Mouse (Mus musculus): ENCODE data around the gene Fyn.

The Fyn gene

GRCm38 (mm10) chr10:39540012-39540647 lies 171.5 kb downstream of the Fyn start:
- DNase-seq (ENCODE audit: low read depth) = no peak

- no peak for DNase-seq (ENCODE audit: low read depth)
Observed at GRCm38 (mm10) chr10:39540995-39541394, 172.3 kb downstream of the Fyn start.

GRCm38 (mm10) chr10:39541451-39541874 lies 172.8 kb downstream of the Fyn start:
- no peak for DNase-seq (ENCODE audit: low read depth)

GRCm38 (mm10) chr10:39541951-39542521 lies 173.4 kb downstream of the Fyn start:
- no peak for DNase-seq (ENCODE audit: low read depth)

GRCm38 (mm10) chr10:39542535-39543257 lies 174.0 kb downstream of the Fyn start:
- DNase-seq (ENCODE audit: low read depth) = no peak

GRCm38 (mm10) chr10:39543258-39543770 lies 174.7 kb downstream of the Fyn start:
- no peak for DNase-seq (ENCODE audit: low read depth)

GRCm38 (mm10) chr10:39547369-39548074 lies 178.9 kb downstream of the Fyn start:
- no peak for DNase-seq (ENCODE audit: low read depth)

GRCm38 (mm10) chr10:39550791-39551190 lies 182.1 kb downstream of the Fyn start:
- DNase-seq (ENCODE audit: low read depth) = no peak

GRCm38 (mm10) chr10:39551637-39552185 lies 183.1 kb downstream of the Fyn start:
- DNase-seq (ENCODE audit: low read depth) = no peak

- DNase-seq (ENCODE audit: low read depth) = no peak
Observed at GRCm38 (mm10) chr10:39552351-39552814, 183.7 kb downstream of the Fyn start.

- DNase-seq (ENCODE audit: low read depth) = no peak
Observed at GRCm38 (mm10) chr10:39552903-39553302, 184.2 kb downstream of the Fyn start.

- DNase-seq (ENCODE audit: low read depth) = no peak
Observed at GRCm38 (mm10) chr10:39555289-39555715, 186.6 kb downstream of the Fyn start.

GRCm38 (mm10) chr10:39555740-39556139 lies 187.1 kb downstream of the Fyn start:
- no peak for DNase-seq (ENCODE audit: low read depth)

GRCm38 (mm10) chr10:39557360-39557759 lies 188.7 kb downstream of the Fyn start:
- no peak for DNase-seq (ENCODE audit: low read depth)

- no peak for DNase-seq (ENCODE audit: low read depth)
Observed at GRCm38 (mm10) chr10:39557851-39558250, 189.2 kb downstream of the Fyn start.

- no peak for DNase-seq (ENCODE audit: low read depth)
Observed at GRCm38 (mm10) chr10:39558492-39559005, 189.9 kb downstream of the Fyn start.

- DNase-seq (ENCODE audit: low read depth) = no peak
Observed at GRCm38 (mm10) chr10:39559321-39559720, 190.7 kb downstream of the Fyn start.

- DNase-seq (ENCODE audit: low read depth) = no peak
Observed at GRCm38 (mm10) chr10:39562383-39562782, 193.7 kb downstream of the Fyn start.

- no peak for DNase-seq (ENCODE audit: low read depth)
Observed at GRCm38 (mm10) chr10:39563552-39564223, 195.0 kb downstream of the Fyn start.

GRCm38 (mm10) chr10:39566901-39567300 lies 198.2 kb downstream of the Fyn start:
- DNase-seq (ENCODE audit: low read depth) = no peak

- DNase-seq (ENCODE audit: low read depth) = no peak
Observed at GRCm38 (mm10) chr10:39568991-39569390, 200.3 kb downstream of the Fyn start.

Data from fibroblast of lung, adult 2 months (primary cell).